Mouse (Mus musculus) mouse trophoblast stem cell (cell line): Measurements from ENCODE around the gene Ninj1.

Experiments used
- in situ Hi-C, 2 experiments: fragments of 300-500 bp; cut with MseI, MboI; formaldehyde crosslinking; loops; 2 replicates in 1 of 2; 3 replicates in 1 of 2; pipeline ENCODE4 v1.15.1; 2025

Gene Ninj1

DNA sequence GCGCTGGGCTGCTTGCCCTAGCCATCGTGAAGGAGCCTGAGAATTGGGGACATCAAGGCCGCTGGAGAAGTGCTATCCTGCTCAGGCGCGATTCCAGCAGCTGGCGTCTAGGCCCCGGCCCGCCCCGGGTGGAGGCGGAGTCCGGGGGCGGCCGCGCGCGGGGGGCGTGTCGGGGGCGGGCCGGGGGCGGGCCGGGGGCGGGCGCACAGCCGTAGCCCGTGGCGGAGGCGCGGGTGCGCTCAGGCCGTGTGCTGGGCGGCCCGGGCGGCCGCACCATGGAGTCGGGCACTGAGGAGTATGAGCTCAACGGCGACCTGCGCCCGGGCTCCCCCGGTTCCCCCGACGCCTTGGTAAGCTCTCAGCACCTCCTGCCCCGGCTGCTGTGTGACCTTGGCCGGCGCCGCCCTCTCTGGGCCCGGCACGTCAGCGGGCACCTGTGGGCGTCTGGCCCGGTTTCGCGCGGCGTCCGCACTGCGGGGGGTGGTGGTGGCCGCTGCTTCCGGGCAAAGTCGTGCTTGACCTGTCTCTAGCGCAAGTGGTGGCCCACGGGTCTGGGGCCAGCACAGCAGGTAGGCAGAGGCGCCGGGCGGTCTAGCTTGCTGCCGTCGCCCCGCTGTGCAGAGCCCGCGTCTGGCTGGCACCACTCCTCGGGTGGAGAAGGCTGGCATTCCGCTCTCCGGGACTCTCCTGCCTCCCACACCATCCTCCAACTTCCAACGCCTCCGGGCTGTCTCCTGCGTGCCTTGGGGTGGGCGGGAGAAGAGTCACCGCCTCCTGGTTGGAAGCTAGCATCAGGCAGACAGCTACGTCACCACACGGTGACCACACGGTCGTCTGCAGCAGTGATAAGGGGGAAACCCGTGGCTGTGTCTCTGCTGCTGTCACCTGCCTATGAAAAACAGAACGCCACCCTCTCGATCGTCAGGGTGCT is at the start of gene Ninj1:
Gene Ninj1 (plus strand): TSS at position 198 of the 931 bp plus-strand sequence.
- in situ Hi-C loops = no loop called here

- in situ Hi-C loops = no loop called here
Observed at GRCm38 (mm10) chr13:49140567-49140966, 46.7 kb upstream of the Ninj1 start.

DNA sequence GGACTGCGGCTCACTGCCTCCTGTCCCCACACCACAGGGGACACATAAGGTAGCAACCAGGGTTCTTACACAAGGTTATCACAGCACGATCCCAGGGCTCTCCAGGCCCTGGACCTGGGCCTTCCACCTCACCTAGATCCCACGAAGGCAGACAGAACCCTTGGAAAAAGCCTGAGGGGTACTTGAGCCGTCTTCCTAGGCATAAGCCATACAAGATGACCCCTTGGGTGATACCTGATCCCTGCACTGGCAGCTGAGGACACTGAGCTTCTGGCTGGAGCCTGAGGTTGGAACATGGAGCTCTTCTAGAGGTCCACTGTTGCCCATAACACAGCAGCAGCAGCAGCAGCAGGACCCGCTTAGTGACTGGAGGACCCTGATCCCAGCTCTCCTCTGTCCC is 44.9 kb upstream of the Ninj1 start:
- in situ Hi-C loops = no loop called here

GRCm38 (mm10) chr13:49143323-49143722 is 44.0 kb upstream of the Ninj1 start:
- in situ Hi-C loops = no loop called here

DNA sequence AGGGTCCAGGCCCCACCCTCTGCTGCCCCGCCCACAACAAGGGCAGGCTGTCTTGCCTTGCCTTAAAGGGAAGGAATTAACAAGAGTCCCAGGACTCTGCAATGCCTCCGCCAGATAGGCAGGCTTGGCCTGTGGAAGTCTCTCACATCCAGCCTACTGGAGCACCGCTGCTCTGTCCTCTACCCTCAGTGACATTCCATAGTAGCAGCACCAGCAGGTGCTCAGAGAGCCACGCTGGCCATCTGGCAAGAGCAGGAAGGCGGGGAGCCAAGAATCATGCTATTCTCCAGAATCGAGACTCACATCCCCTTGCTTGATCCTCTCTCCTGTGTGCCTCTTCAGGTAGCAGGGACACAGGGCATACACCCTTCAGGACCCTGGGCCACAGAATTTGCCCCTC is 42.8 kb upstream of the Ninj1 start:
- in situ Hi-C loops = no loop called here

- in situ Hi-C loops = no loop called here
Observed at GRCm38 (mm10) chr13:49145396-49145795, 41.9 kb upstream of the Ninj1 start.

DNA sequence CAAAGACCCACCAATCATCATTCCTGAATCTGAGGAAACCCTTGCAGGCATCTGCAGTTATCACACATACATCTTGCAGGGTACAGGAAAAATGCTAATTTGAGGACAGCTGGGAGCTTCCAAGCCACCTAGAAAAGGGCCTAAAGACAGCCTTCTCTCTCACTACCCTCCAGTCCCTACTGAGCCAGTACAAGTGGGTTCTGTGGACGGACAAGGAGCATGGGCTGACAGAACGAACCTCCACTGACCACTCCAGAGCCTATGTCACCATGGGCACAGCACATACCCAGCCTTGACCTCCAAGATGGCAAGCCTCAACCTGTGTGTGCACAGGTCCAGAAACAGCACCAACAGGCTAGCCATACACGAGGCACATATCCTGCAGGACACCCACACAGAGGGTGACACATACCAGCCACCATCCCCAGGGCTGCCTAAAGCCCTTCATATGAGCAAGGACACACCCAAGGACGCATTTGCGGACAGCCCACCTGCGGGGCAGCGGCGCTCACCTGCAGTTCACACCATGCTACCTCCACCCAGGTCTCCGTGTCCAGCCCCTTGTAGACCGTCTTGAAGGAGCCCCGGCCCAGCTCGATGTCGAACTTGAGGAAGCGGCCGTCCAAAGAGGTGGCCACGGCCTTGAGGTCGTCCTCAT is 41.1 kb upstream of the Ninj1 start:
- in situ Hi-C loops = no loop called here

DNA sequence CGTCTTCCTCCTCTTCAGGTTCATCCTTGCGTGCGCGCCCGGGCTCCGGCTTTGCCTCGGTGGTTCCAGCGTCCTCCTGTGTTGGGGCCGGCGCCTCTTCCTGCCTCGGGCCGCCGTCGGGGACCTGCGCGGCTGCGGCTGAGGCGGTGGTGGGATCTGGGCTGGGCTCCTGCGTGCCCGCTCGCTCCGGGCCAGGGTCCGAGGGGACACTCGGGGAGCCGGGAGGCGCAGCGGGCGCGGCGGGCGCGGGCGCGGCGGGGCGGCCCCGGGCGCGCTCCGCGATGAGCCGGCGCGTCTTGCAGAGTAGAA is 40.6 kb upstream of the Ninj1 start:
- in situ Hi-C loops = no loop called here

DNA sequence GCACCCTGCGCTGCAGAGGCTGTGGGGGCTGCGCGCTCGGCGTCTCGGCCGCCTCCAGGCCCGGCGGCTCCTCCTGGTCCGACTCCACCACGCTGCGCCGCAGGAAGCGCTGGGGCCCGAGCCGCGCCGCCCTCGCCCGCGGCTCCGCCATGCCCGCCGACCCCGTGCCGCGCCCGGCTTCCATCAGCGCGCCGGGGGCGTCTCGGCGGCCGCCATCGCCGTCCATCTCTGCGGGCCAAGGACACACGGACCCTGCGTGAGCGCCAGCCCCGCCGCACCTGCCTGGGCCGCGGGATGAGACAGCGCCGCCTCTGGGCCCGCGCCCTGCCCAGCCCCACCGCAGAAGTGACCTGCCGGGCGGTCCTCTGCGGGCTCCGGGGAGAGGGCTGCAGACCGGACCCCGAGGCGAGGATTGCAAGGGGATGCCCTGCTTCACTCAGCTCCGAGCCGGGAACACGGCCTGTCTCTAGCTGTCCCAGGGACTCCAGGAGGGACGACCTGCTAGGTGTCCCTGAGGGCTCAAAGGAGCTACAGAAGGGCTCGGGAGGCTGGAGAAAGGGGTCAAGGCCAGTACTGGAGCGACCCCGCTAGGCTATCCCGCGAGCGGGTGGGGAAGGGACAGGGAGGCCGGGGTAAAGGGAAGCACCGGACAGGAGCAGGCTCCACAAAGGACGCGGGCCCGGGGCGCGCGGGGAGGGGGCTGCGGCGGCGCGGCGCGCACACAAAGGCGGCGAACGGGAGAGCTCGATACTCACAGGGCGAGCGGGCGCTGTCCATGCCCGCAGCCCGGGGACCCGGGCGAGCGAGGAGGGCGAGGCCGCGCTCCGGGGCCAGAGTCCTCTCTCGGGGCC is 40.1 kb upstream of the Ninj1 start:
- in situ Hi-C loops = no loop called here

GRCm38 (mm10) chr13:49147858-49148226 is 39.4 kb upstream of the Ninj1 start, which contains the start of gene Wnk2:
TSS of gene Wnk2 (minus strand) at chr13:49148014.
- in situ Hi-C loops = no loop called here

DNA sequence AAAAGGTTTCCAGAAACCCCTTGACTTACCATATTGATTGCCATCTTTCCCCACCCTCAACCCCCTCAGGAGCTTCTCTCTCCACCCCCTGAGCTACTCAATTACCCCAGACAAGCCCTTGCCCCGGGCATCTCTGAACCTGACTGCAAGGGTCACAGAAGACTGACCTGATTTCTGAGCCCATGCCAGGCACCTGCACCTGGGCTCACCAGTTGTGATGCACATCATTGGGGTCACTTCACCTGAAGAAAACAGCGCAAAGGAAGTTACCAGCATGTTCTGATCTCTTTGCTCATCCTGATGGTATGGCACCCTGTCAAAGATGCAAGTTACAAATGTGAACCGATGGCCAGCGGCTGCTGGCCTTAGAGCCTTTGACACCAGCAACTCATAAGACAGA is 38.6 kb upstream of the Ninj1 start:
- in situ Hi-C loops = no loop called here

GRCm38 (mm10) chr13:49154028-49154427 is 33.3 kb upstream of the Ninj1 start:
- in situ Hi-C loops = no loop called here

GRCm38 (mm10) chr13:49154621-49155020 is 32.7 kb upstream of the Ninj1 start:
- in situ Hi-C loops = no loop called here

DNA sequence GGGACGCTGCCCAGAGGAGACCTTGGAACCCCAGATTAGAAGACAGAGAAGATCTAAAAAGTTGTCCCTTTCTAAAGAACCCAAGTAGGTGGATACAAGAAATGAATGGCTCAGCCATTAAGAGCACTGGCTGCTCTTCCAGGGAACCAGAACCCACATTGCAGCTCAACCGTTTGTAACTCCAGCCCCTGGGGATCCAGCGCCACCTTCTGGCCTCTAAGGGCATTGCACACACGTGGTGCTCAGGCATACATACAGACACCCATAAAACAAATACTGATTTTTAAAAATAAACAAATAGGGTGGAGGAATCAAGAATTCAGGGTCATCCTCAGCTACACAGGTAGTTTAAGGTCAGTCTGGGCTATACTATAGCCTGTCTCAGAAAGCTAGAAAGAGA is 30.6 kb upstream of the Ninj1 start:
- in situ Hi-C loops = no loop called here

GRCm38 (mm10) chr13:49158040-49158713 is 29.1 kb upstream of the Ninj1 start:
- in situ Hi-C loops = no loop called here

- in situ Hi-C loops = no loop called here
Observed at GRCm38 (mm10) chr13:49161236-49161635, 26.0 kb upstream of the Ninj1 start.

GRCm38 (mm10) chr13:49162722-49163121 is 24.6 kb upstream of the Ninj1 start:
- in situ Hi-C loops = no loop called here

DNA sequence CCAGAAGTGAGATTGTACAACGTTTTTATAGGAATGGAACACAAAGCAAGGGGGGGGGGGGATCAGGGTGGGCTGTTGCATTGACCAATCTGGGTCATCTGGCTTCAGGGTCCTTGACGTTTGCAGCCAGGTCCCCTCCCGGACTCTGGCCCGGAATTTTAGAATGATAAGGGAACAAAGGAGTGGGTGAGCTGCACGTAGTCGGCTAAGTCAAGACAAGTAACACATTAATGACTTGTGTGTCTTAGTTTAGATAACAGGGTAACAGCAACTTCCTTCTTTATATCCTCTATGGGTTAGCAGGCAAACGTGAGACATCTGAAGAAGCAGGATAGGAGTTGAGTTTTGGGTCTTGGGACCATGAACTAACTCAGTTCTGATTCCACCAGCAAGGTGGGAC is 23.6 kb upstream of the Ninj1 start:
- in situ Hi-C loops = no loop called here

DNA sequence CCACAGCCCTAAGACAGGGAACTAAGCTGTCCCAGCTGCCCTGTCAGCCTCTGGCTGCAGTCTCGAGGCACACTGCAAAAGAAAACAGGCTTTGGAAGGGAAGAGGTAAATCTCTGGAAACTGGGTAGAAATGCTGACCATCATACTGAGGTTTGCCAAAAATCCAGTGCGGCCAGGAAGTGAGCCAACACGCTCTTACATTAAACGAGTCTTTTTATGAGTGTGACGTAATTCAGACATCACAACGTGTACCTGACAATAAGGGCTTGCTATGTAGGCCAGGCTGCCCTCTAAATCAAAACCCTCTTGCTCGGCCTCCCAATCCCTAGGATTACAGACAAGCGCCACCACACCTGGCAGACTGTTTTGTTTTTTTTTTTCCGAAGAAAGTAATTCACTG is 20.2 kb upstream of the Ninj1 start:
- in situ Hi-C loops = no loop called here

GRCm38 (mm10) chr13:49169448-49170207 is 17.7 kb upstream of the Ninj1 start:
- in situ Hi-C loops = no loop called here

- in situ Hi-C loops = no loop called here
Observed at GRCm38 (mm10) chr13:49170623-49171022, 16.7 kb upstream of the Ninj1 start.
